Mouse (Mus musculus): ENCODE data around the gene Gm49366.
"Not testable (repeated sequence)": the region's sequence is repeated elsewhere in the genome, so short reads cannot be mapped to it uniquely, and the experiment has no call there.

GRCm38 (mm10) chr12:84069582-84069981 is 30.8 kb downstream of the Gm49366 start:
- TF ChIP-seq EP300 (IDR thresholded peaks at IDR 0.05; ENCODE audit: insufficient read depth, low read depth, low read length); CTCF (IDR thresholded peaks at IDR 0.05); POLR2A (IDR thresholded peaks at IDR 0.05; ENCODE audit: insufficient read depth, low read depth, low read length): not testable (repeated sequence)
